Mouse (Mus musculus) spleen, adult 2 months (tissue): ENCODE results near the gene Filip1l.

Experiments used
- CTCF ChIP-seq: fragments of 200-500 bp; IDR thresholded peaks from 2 replicates; pipeline ENCODE4 v1.5.1; 2011; ENCODE audit warnings: mild to moderate bottlenecking, inconsistent platforms; ENCODE audit not compliant: insufficient read depth, insufficient read length, insufficient replicate concordance; ENCODE audit errors: extremely low read depth
- POLR2A ChIP-seq: fragments of 200-500 bp; IDR thresholded peaks from 2 replicates; pipeline ENCODE4 v1.6.1; 2011; ENCODE audit warnings: low read depth, low read length, inconsistent platforms

- no peak for TF ChIP-seq CTCF
- TF ChIP-seq POLR2A: no peak
These were observed 160.7 kb downstream of the Filip1l start for GRCm38 (mm10) chr16:57513562-57513961.
